Mouse (Mus musculus) thymus, postnatal 4 days (tissue): ENCODE measurements around the gene Vps35l.

Experiments
- DNase-seq: peaks from one replicate; pipeline ENCODE4 v3.0.0; 2021

The Vps35l gene

DNA sequence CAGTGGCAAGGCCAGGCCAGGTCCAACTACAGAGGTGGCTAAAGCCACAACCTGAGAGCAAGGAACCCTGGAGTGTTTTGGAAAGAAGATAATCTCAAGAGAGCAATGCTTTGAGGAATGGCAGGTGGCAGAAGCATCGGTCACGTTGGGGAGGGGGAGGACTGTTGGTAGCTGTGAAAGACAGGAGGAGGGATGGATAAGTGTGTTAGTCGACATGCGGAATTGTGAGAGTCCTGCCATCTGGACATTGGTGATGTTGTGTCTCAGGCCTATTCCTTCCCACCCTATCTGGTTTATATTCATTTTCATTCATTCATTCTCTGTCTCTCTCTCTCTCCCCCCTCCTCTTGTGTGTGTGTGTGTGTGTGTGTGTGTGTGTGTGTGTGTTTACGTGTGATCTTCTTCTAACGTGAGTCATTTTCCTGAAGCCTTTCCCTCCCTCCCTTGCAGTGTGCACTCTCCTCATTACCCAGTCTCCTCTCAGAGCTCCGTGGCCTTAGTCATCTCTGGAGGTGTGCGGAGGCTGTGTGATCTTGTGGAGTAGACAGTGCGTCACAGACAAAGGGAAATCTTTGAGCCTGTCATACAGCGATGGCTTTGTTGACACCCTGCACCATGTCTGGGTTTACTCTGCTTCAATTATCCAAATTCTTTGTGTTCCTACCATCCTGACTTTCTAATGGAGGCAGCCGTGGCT is 43.4 kb downstream of the Vps35l start:
- no peak for DNase-seq

DNA sequence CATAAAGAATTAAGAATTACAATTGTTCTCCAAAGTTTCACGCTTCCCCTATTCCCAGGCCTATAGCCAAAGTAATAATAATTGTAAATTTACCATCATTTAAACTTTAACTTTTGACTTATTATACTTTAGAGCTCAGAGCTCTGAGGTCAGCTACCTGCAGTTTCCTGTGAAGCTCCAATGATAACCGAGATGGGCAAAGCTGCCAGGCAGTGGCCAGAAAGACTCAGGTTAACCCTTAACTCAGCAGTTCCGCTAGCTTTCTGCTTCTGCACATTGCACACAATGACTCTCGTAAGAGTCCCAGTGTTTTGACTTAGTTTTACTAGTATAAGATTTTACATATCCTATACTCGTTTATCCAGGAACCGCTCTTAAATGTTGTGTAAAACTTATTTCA is 46.1 kb downstream of the Vps35l start:
- no peak for DNase-seq

DNA sequence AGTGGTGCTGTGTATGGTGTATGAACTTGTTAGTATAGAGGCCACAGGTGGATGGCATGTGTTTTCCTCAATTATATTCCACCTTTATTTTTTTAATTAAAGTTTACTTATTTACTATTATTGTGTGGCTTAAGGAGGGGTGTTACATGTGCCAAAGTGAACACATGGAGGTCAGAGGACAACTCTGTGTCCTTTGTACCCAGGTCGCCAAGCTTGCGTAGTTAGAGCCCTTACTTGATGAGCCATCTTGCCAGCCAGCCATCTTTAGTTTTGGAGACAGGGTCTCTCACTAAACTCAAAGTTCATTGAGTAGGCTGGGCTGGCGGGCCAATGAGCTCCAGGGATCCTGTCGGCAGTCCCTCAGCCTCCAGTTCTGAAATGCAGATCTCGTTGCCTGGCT is 47.3 kb downstream of the Vps35l start:
- DNase-seq: no peak

DNA sequence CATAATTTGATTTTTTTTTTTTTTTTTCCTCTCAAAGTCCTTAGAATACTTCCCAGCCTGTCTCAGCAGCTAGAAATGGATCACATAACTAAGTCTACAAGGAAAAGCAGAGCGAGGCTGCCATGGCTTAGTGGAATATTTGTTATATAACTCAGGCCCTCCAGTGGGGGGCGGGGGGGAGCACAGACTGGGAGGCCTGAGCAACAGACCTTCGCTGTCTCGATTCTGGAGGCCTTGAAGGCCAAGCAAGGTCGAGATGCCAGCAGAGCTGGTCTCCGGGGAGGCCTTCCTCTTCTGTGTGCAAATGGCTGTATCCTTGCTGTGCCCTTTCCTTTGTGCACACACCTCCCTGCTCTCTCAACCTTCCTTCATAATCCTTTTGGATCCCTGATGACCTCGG is 48.5 kb downstream of the Vps35l start:
- no peak for DNase-seq

DNA sequence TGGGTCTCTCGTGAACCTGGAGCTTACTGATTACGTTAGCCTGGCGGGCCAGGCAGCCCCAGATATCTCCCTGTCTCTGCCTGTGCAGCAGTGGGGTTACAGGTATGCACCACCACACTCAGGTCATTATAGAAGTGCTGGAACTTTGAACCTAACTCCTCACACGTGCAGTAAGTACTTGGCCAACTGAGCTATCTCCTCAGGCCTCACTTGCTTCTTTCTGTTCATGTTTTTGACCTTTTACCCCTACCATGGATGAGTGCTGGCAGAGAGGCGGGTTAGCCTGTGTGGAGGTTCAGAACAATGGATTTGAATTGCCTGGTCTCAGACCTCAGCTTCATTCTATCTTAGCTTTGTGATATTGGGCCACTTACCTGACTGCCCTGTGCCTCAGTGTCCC is 50.3 kb downstream of the Vps35l start:
- no peak for DNase-seq

DNA sequence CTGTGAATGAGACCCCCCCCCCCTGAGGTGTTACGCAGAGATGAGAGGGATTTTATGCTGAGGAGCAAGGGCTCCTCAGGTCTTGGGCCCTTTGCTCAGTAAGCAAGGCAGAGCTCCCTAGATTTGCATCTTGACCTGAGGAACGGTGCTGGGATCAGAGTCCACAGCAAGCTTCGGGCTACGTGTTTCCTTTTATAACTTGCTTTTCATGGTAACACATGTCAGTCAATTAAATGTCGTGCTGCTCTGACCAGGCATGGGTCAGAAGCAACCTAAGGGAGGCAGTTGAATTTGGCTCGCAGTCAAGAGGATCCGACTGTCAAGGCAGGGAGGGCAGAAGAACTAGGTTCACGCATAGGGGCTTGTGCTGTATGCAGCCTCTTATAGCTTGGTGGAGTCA is 53.9 kb downstream of the Vps35l start:
- no peak for DNase-seq

DNA sequence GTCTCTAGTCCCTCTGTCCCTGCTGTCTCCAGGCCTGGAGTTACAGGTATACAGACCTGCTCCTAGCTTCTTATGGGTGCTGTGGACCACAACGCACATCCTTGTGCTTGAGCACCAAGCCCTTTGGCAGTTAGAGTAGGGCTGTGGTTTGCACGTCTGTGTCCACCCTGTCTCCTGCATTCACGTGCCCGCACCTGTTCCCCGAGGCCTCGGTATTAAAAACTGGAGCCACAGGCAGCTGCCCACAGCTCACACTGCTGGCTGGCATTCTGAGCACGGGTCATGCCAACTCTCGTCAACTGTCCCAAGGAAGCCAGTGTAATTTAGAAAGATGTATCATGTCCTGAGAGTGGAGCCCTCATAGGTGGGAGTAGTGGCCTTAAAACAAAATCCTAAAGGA is 55.8 kb downstream of the Vps35l start:
- no peak for DNase-seq

DNA sequence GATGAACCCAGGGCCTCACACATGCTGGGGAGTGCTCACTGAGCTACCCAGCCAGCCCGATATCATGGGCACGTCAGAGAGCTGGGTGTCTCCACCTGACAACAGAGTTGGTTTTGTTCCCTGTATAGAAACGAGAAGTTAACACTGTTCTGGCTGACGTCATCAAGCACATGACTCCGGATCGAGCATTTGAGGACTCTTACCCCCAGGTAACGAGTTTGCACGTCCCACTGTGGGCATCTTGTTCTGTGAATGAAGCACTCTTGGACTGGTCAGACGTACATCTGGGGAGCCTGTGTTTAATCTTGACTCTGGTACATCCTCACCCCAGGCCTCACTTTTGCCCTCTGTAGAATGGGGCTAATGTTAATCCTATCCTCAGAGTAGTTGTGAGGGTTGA is 56.8 kb downstream of the Vps35l start:
- DNase-seq: no peak

DNA sequence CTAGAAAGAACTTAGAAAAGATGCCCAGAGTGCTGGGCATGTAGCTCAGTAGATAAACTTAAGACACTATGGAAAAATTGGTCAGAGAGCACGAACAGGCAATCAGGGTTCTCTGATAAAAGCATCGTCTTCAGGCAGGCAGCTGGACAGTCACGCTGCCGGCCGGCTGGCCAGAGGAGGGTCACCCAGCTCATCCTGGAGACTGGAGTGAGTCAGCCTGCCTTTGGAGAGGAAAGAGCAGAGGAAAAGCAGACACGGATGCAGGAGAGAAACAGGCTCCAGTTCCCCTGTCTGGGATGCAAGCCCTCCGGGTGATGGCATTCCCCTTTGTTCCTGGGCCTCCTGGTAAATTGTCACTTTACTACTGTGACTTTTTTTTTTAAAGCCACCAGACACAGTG is 57.6 kb downstream of the Vps35l start:
- no peak for DNase-seq

DNA sequence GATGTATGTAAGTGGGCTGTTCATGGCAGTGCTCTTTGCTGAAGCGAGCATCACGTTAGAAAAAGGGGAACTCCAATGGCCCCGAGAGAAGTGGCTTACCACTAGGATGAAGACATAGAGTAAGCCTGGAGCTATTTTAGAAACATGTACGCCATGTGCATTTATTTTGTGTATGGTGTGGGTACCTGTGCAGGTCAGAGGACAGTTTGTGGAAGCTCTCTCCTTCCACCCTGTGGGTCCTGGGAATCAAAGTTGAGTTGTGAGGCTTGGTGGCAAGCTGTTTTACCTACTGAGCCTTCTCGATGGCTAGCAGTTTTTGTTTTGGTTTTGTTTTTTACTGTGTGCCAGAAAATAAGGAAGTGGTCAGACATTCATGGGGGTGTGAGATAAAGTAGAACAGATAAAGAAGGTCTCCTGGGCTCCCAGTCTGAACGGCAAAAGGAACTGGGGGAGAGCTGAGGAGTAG is 58.1 kb downstream of the Vps35l start:
- DNase-seq: no peak

DNA sequence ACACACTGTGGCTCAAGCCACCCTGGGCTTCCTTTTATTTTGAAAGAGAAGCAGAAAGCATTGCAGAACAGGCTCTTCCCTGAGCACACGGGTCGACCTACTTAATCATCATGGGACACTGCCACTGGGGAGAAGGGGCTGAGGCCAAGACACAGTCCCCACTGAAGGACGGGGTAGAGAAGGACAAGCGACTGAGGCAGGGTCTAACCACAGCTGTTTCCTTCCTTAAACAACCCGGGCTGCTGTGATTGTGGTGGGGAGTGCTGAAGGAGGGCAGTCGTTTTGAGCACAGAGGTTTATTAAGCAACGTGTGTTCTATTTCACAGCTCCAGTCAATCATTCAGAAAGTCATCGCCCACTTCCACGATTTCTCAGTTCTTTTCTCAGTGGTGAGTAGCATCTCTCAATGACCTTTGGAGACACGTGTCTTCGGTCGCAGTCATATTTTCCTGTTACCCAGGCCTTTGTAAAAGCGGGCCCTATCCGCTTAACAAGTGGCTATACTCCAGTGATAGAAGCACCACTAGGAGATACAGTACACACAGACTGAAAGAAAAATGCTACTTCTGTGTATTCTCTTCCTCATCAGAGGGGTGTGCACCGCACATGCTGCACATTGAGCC is 60.2 kb downstream of the Vps35l start:
- DNase-seq: no peak

DNA sequence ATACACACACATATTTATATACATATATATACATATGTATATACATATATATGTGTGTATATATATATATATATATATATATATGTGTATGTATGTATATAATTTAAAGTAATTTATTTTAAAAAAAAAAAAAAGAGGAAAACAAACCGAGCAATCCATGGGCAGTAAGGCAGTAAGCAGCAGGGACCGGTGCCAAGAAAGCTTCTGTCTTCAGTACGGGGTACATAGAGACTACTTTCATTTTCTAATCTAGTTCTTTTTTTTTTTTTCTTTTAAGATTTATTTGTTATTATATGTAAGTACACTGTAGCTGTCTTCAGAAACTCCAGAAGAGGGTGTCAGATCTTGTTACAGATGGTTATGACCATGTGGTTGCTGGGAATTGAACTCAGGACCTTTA is 61.8 kb downstream of the Vps35l start:
- DNase-seq: no peak

DNA sequence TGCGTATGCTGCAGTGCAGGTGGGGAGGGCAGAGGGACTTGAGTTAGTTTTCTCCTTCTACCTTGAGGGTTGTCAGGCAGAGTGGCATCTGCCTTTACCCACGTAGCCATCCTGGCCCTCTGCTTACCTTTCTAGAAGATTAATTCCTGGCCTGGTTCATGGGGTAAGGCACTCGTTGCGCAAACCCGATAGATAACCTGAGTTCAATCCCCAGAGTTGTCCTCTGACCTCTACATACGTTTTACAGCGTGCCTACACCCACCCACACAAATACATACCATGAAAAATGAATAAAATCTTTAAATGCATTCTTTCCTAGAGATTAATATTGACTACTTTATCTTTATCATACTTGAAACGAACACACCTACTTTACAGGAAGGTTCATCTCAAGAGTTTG is 63.4 kb downstream of the Vps35l start:
- DNase-seq: no peak

DNA sequence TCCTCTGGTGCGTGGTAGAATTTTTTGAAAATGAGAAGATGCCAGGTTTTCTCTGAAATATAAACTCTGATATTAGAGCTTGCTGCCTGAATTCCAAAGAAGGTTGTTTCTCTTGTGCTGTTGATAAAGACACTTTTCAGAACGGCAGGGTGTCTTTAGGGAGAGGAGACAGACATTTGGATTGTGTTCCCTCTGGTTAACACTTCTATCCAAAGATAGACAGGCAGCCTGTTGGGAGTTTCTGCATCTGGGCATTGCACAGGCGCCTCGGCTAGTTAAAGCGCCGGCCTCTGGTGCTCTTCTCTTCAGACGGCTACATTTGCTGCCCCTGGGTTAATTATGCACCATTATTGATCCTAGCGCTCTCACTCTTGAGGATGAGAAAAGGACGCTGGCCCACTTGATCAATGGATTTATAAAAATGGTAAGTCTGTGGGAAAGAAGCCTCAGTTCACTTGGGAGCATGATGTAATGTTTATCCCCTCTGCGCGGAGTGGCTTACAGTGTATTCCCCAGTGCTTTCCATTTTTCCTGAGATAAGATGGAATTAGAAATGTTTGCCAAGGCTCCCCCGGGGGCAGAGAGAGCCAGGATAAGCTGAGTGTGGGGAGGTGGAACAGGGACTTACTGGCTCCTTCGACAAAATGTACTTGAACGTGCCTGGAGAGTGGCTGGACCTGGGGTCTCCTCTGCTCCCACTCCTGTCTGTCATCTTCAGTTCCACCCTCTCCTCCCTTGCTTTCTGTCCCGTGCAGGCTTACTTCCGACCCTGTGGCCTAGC is 66.8 kb downstream of the Vps35l start:
- no peak for DNase-seq

DNA sequence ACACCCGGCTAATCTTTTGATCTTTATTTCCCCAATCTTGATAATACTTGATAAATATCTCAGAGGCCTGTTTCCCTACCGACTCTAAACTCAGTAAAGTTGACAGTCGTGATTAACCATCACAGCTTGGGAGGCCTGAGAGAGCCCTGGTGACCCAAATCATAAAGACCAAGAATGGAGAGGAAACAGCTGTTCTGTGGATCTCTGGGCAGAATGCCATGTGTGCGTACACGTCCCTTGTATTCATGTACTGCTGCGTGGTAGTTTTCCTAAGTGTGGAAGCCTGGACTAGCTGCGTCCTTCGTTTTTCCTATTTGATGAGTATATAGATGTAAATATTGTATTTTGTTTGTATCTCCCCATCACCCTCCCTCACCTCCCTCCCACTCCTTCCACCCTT is 67.9 kb downstream of the Vps35l start:
- DNase-seq: no peak

DNA sequence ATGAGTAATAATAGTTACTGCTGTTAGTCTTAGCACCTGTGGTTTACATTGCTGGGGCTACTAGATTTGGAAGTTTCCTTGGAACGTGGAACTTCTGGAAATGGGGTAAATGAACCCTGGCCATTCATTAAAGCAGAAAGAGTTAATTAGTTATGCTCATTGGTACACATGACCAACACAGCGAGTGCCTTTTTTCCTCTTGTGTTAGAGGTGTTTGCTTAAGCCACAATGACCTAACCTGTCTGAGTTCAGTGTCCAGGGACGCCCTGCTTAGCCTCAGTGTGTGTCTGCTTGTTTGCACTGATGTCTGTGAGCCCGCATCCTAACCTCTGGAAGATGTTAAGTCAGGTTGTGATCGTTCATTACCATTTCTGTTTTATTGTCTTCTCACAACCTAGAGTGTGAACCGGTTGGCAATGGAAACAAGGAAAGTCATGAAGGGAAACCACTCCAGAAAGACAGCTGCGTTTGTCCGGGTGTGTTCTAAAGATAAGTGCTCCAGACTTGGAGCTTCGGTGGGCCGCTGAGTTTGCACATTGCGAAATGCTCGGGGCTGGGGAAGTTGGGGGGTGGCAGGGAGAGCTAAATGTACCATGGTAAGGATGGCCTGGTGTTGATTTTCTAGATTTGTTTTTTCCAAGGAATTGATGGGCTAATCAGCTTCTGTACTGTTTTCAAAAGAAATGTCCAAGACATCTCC is 71.5 kb downstream of the Vps35l start:
- no peak for DNase-seq

DNA sequence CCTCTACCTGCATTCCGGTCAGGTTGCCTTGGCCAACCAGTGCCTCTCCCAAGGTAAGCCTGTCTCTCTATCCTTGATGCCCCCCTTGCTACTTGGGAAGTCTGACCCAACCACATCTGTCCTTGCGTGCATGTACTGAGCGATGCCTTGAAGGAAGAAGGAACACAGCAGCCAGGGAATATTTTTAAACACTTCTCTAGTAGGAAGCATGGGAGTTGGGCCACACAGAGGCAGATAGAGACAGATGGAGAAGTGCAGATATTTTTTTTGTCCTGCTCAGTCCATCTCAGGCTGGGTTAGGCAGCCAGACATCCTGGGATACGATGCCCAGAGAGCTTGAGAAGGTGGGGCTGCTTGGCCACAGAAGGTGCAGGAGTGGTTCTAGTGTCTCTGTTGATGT is 73.6 kb downstream of the Vps35l start:
- DNase-seq: no peak

DNA sequence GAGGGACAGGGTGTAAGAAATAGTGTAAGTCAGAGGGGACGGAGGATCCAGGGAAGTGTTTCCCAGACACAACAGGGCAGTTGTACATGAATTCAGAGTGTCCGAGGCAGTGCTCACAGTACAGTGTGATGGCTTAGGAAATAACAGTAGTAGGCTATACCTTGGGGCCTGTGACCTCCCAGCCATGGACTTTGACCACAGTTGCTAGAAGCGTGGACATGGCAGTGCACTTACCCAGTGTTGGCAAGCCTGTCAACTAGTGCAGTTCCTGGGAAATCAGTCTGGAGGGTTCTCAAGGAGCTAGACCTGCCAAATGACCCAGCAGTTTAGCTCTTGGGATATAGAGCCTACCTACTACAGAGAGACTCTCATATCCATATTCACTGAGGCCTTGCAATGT is 76.2 kb downstream of the Vps35l start:
- no peak for DNase-seq

DNA sequence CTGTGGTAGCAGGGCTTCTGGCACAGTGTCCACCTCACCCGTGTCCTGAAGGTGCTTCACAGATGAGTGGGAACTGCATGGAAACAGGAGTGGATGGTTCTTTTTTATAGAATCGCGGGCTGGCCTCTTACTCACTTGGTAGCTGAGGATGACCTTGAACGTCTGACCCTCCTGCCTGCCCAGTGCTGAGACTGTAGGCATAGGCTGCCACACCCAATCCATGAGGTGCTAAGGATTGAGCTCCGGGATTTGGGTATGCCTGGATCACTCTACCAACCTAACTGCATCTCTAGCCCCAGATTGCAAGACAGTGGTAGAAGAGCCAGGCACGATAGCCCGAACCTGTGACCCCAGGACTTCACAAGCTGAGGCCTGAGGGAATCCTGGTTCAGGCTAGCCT is 77.7 kb downstream of the Vps35l start:
- DNase-seq: no peak

DNA sequence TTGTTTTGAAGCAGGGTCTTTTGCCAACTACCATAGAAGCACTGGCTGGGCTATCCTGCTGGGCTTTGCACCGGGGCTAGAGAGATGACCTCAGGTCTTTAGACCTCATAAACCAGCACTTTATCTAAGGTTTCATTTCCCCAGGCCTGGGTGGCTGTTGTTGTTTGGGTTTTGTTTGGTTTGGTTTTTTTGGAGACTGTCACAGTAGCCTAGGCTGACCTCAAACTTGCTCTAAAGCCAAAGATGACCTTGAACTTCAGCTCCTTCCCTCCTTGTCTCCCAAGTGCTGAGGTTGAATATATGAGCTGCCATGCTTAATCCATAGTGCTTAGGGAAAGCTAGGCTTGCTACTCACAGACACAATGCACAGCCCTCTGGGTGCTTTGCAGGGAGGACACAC is 79.6 kb downstream of the Vps35l start:
- DNase-seq: no peak

DNA sequence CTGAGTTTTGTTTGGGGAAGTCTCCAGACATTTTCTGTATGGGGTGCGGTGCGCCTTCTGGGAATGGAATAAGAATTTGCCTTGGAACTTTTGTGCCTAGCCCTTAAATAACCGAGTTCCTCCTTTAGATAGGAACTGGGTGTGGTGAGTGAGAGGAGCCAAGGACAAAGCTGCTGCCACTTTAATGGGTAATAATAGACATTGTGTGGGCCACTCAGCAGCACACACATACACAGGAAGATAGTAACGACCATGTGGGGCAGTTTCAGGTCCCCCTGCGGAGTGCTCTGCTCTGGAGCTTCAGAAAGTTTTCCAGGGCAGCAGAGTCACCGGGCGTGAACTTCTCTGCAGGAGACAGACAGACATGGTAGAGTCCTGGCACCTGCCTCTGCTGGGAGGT is 81.3 kb downstream of the Vps35l start:
- DNase-seq: no peak

DNA sequence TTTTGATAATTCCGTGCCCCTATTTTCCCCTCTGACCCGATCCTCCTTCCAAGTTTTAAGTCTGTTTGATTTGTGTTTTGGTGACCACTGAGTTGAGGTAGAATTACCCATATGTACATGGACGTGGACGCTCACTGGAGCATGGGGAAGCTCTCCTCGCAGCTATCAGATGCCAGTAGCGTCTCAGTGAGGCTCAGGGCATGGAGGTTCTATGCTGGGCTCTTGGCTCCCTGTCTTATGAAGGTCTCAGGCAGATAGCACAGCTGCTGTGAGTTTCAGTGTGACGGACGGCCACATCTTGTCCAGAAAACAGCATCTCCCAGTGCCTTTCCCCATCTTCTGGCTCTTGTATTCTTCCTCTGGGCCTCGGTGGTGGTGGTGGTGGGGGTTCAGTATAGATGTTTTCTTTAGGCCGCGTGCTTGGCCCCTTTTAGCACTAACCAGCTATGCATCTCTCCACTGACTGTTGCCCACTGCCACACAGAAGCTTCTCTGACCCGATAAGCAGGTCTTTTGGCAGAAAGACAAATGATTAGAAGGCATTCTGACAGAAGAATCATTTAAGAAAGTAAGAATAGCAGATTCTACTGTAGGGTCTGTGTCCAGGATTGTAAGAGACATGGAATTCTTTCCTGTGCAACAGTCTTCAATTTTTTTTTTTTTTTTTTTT is 82.0 kb downstream of the Vps35l start:
- DNase-seq: no peak

DNA sequence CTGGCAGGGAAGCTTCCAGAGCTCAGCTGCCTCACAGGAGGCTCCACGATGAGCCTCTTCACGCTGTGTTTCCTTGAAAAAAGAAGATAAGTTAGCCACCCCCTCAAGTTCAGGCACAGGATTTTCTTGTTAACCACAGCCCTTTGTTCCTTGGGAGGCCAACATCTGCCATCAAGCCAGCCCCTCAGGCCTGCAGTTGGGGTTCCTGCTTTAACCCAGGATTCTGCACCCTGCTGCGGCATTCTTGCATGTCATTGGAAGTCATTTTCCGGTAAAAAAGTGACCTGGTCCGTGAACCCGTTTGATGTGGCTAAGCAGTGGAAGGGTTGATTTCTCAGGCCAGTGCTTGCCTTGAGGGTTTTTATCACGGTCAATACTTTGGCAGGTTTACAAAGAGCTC is 84.4 kb downstream of the Vps35l start:
- DNase-seq: no peak
